Mouse (Mus musculus): ENCODE results near the gene Dagla. TPM values are rescaled to one million over a fixed set of nuclear protein-coding genes. Genes with fewer than 3 reads are reported as not detected.

Gene Dagla
- total RNA-seq, 2 experiments from 2014 or later: 0.02 to 1.4 TPM

DNA sequence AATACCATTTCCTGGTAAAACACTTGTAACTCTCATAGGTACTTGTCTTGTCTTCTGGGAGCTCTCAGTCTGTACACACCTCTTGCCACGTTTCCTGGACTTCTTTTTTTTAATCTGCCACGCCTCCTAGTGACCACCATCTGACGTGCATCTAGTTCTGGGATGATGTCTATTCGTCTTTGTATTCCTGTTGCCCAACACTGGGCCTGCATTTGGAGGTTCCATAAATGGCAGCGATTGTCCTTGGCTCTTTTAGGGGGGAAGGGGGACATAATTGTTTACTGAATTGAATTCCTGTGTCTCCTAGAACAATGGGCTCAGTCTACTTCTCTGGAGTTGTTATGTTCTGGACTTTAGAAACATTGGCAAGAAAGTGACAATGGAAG is 100.1 kb downstream of the Dagla start:
- peak; percentile 72 for ATAC-seq (replicated peaks; ENCODE audit: poor library complexity)

GRCm38 (mm10) chr19:10203848-10204615 is 100.6 kb downstream of the Dagla start, which contains the start of the genes Tmem258 and Fen1:
TSS of gene Tmem258 (plus strand) at chr19:10204014.
TSS of gene Fen1 (minus strand) at chr19:10204169.
- peak; percentile 86 for ATAC-seq (replicated peaks; ENCODE audit: poor library complexity)

DNA sequence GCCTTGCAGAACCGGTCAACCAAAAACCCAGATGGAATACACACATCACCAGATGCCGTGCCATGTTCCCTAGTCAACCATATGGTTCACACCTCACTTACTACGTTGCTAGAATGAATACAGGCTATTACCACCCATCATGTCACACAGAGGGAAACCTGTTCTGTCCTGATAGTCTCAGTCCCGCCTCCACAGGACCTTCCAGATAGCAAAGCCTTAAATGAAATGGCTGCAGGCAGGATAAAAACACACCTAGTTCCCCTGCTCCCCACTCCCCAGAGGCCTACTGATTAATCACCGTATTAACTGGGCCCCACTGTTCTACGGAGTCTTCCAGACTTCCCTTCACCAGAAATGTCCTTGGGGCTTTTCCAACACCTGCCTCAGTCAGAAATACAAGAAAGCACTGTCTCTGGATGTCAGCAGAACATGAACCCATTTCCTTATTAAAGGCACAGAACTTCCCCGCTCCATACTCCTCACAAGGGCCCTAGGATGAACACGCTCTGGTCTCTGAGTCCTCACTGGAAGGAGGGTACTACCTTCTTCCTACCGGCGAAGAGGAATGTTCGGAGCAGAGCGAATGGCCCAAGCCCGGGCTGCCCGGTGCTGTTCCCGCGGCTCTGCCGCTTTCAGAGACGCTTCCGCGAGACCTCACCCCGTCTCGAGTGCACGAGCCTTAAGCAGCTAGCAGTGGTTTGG is 101.4 kb downstream of the Dagla start:
- peak; percentile 57 for ATAC-seq (replicated peaks; ENCODE audit: poor library complexity)

DNA sequence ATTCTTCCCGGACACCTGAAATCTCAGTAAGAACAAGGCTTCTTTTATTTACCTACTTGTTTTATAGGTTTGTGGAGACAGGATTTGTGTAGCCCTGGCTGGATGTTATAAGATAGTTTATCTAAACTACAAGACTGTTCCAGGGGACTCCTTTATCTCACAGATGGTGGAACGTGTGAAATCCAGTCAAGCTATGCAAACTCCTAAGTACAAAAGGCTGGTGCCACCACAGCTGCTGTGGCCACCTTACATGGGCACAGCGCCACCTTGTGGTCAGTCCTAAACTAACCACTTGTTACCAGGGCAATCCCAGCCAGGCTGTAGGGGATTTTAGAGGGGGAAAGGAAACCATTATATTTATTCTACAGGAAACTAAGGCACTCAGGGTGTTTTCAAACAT is 106.0 kb downstream of the Dagla start:
- ATAC-seq (replicated peaks; ENCODE audit: poor library complexity): peak; percentile 74

DNA sequence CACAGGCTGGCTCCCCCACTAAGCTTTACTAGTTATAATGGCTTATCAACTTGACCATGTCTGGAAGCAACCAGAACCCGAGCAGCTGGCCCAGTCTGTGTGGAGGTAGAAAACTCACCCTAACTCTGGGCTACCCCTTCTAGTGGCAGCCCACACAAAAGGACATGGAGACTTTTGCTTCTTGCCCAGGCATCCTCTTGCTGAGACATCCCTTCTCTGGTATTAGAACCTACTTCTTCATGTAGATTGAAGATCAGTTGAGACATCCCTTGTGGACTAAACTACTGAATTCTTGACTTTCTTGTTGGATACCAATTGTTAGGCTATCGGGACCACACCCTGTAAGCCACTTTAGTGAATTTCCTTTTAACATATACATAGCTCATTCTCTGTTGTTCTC is 106.4 kb downstream of the Dagla start:
- ATAC-seq (replicated peaks; ENCODE audit: poor library complexity): no peak

DNA sequence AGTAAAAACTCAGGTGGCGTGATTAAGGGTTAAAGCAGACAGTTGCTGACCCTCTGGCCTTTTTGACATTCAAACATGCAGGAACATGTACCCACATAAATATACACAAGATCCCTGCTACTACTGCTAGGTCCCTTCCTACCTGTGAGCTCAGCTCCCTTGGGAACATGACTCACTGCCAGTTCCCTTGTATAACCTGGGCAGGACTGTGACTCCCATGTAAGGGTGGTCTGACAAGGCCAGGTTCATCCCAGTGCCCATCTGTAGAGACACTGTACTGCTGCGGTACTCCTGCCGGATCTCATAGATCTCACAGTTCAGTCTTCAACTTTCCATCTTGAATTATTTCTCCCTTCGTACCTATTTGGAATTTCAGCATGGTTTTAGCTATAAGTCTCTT is 107.5 kb downstream of the Dagla start:
- no peak for ATAC-seq (replicated peaks; ENCODE audit: poor library complexity)

Other genes with a start within 250 kb of the Dagla start
- 7.7 and 10.4 TPM in 2 replicates for gene Fads2, start 203.1 kb downstream of the Dagla start, total RNA-seq (2015)
- gene Fads2, start 203.1 kb downstream of the Dagla start, total RNA-seq (2017): 6.3 and 13.7 TPM in 2 replicates
- 14.9 and 22.2 TPM in 2 replicates for gene Fads1, start 122.0 kb downstream of the Dagla start, total RNA-seq (2015)
- gene Fads1, start 122.0 kb downstream of the Dagla start, total RNA-seq (2017): 9.4 and 10.0 TPM in 2 replicates
- 308 and 313 TPM in 2 replicates for gene Tmem258, start 100.9 kb downstream of the Dagla start, total RNA-seq (2015)
- gene Tmem258, start 100.9 kb downstream of the Dagla start, total RNA-seq (2017): 149 and 204 TPM in 2 replicates
- 56.9 and 61.1 TPM in 2 replicates for gene Fen1, start 100.7 kb downstream of the Dagla start, total RNA-seq (2015)
- 125 and 135 TPM in 2 replicates for gene Fen1, start 100.7 kb downstream of the Dagla start, total RNA-seq (2017)
- not detected in 2 replicates for gene Myrf, start 64.1 kb downstream of the Dagla start, total RNA-seq (2015)
- not detected in 2 replicates for gene Myrf, start 64.1 kb downstream of the Dagla start, total RNA-seq (2017)
- gene Syt7, start 84.2 kb upstream of the Dagla start, total RNA-seq (2015): not detected in 2 replicates
- gene Syt7, start 84.2 kb upstream of the Dagla start, total RNA-seq (2017): not detected in 2 replicates
- not detected in 2 replicates for gene Lrrc10b, start 152.6 kb upstream of the Dagla start, total RNA-seq (2015)
- not detected in 2 replicates for gene Lrrc10b, start 152.6 kb upstream of the Dagla start, total RNA-seq (2017)
- gene Ppp1r32, start 178.1 kb upstream of the Dagla start, total RNA-seq (2015): not detected in 2 replicates
- gene Ppp1r32, start 178.1 kb upstream of the Dagla start, total RNA-seq (2017): 0.81 TPM in 1 of 2 replicates, not detected in the other
- 53.8 and 60.5 TPM in 2 replicates for gene Cpsf7, start 220.4 kb upstream of the Dagla start, total RNA-seq (2015)
- 30.0 and 37.9 TPM in 2 replicates for gene Cpsf7, start 220.4 kb upstream of the Dagla start, total RNA-seq (2017)
- gene Sdhaf2, start 221.3 kb upstream of the Dagla start, total RNA-seq (2015): 43.3 and 45.4 TPM in 2 replicates
- 54.4 and 60.1 TPM in 2 replicates for gene Sdhaf2, start 221.3 kb upstream of the Dagla start, total RNA-seq (2017)